Mouse (Mus musculus) E14TG2a.4 (cell line): ENCODE results near the gene Arhgef40.

ENCODE experiments used
- CTCF ChIP-seq: conservative IDR thresholded peaks from 2 replicates; pipeline ENCODE4 v1.5.1; 2014; ENCODE audit warnings: low read length
- NANOG ChIP-seq: IDR thresholded peaks from 2 replicates; pipeline ENCODE4 v1.6.1; 2014; ENCODE audit warnings: borderline replicate concordance, low read length, mixed read lengths
- POU5F1 ChIP-seq: IDR thresholded peaks from 2 replicates; pipeline ENCODE4 v1.6.1; 2014; ENCODE audit warnings: low read length, borderline replicate concordance

DNA sequence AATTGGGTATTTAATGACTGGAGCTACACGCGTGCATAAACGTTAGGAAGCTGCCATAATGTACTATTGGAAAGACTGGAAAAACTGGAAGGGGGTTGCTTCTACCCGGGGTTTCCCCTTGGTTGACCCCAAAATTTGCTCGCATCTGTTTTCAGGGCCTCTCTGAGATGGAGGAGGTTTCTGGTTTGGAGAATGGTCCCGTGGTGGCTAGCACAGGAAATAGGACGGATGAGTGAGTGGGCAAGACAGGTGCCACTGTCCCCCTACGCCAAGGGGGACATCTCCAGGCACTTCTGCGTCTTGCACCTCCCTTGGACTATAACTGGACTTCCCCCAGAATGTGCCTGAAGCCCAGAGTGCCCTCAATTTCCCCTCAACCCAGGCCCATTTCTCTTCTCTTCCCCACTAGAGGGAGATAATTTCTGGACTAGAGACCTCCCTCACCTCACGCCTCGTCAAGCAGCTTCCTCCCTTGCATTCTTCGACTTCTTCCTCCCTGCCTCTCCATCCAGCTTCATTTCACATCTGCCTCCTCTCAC lies 34.6 kb downstream of the Arhgef40 start:
- TF ChIP-seq CTCF, result peak; percentile 36; the same call in 1 of the 2 replicates
- TF ChIP-seq NANOG, result no peak
- TF ChIP-seq POU5F1, result no peak
